Mouse (Mus musculus): ENCODE measurements around the gene Itga9. TPM values are rescaled to one million over a fixed set of nuclear protein-coding genes. Genes with fewer than 3 reads are reported as not detected.

Gene Itga9
- polyA plus RNA-seq, 1 experiment = 15.0 TPM

GRCm38 (mm10) chr9:118682154-118682553, 75.7 kb downstream of the Itga9 start:
- Histone ChIP-seq H3K4me1 (ENCODE audit: control insufficient read depth, insufficient read depth, low read length) (no peaks in the 10 kb centered on the region), H3K36me3 (ENCODE audit: control insufficient read depth, insufficient read depth, low read length) (no peaks in the 10 kb centered on the region), H3K27ac (ENCODE audit: insufficient read depth, low read depth, low read length) (no peak overlapping the region), H3K4me3 (ENCODE audit: insufficient read depth, low read depth, low read length) (no peak overlapping the region), H3K27me3 (replicated peaks; ENCODE audit: control insufficient read depth, insufficient read depth, low read length) (no peaks in the 10 kb centered on the region)
- 81% methylated on average over 8 of the region's 8 CpGs for WGBS
- TF ChIP-seq CTCF (conservative IDR thresholded peaks at IDR 0.05; ENCODE audit: insufficient read depth, insufficient read length, low read depth, low read length) (no peak), POLR2A (IDR thresholded peaks at IDR 0.05; ENCODE audit: low read depth, low read length) (no peak)
- no peak for DNase-seq

DNA sequence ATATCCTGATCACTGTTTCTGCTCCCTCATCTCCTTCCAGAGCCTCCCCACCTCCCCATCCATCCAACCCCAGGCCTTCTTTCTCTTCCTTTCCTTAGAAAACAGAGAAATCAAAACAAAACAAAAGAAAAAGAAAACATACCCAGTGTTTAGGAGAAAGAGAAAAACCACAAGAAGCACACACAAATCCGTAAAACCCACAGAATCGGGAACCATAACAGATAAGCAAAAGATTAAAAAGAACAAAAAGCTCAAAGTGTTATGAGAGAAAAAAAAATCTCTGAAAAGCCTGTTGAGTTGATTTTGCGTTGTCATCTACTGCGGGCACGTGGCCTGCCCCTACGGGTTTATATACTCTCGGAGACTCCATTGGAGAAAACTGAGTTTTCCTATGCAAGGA, 77.0 kb downstream of the Itga9 start:
- H3K36me3 ChIP-seq (ENCODE audit: control insufficient read depth, insufficient read depth, low read length) = no peaks in the 10 kb centered on the region
- H3K4me3 ChIP-seq (ENCODE audit: insufficient read depth, low read depth, low read length) = no peak overlapping the region
- WGBS = 92% methylated on average over 7 of the region's 7 CpGs
- no peaks in the 10 kb centered on the region for H3K27me3 ChIP-seq (replicated peaks; ENCODE audit: control insufficient read depth, insufficient read depth, low read length)
- no peak for TF ChIP-seq CTCF (conservative IDR thresholded peaks at IDR 0.05; ENCODE audit: insufficient read depth, insufficient read length, low read depth, low read length)
- TF ChIP-seq POLR2A (IDR thresholded peaks at IDR 0.05; ENCODE audit: low read depth, low read length) = no peak
- no peak overlapping the region for H3K27ac ChIP-seq (ENCODE audit: insufficient read depth, low read depth, low read length)
- DNase-seq = no peak
- no peaks in the 10 kb centered on the region for H3K4me1 ChIP-seq (ENCODE audit: control insufficient read depth, insufficient read depth, low read length)

- no peak overlapping the region for H3K4me3 ChIP-seq (ENCODE audit: insufficient read depth, low read depth, low read length)
- no peaks in the 10 kb centered on the region for H3K36me3 ChIP-seq (ENCODE audit: control insufficient read depth, insufficient read depth, low read length)
- DNase-seq = no peak
- no peaks in the 10 kb centered on the region for H3K27me3 ChIP-seq (replicated peaks; ENCODE audit: control insufficient read depth, insufficient read depth, low read length)
- TF ChIP-seq POLR2A (IDR thresholded peaks at IDR 0.05; ENCODE audit: low read depth, low read length) = no peak
- TF ChIP-seq CTCF (conservative IDR thresholded peaks at IDR 0.05; ENCODE audit: insufficient read depth, insufficient read length, low read depth, low read length) = peak; percentile 35; the same call in 1 of the 2 replicates
- WGBS = 68% methylated on average over 9 of the region's 9 CpGs
- no peaks in the 10 kb centered on the region for H3K4me1 ChIP-seq (ENCODE audit: control insufficient read depth, insufficient read depth, low read length)
- no peak overlapping the region for H3K27ac ChIP-seq (ENCODE audit: insufficient read depth, low read depth, low read length)
Measured at GRCm38 (mm10) chr9:118684343-118684742, 77.9 kb downstream of the Itga9 start.

GRCm38 (mm10) chr9:118686166-118686961, 79.9 kb downstream of the Itga9 start:
- DNase-seq = no peak
- WGBS = 75% methylated on average over 9 of the region's 9 CpGs
- no peaks in the 10 kb centered on the region for H3K4me1 ChIP-seq (ENCODE audit: control insufficient read depth, insufficient read depth, low read length)
- H3K36me3 ChIP-seq (ENCODE audit: control insufficient read depth, insufficient read depth, low read length) = no peaks in the 10 kb centered on the region
- TF ChIP-seq POLR2A (IDR thresholded peaks at IDR 0.05; ENCODE audit: low read depth, low read length) = no peak
- TF ChIP-seq CTCF (conservative IDR thresholded peaks at IDR 0.05; ENCODE audit: insufficient read depth, insufficient read length, low read depth, low read length) = no peak
- no peaks in the 10 kb centered on the region for H3K27me3 ChIP-seq (replicated peaks; ENCODE audit: control insufficient read depth, insufficient read depth, low read length)
- no peak overlapping the region for H3K4me3 ChIP-seq (ENCODE audit: insufficient read depth, low read depth, low read length)
- H3K27ac ChIP-seq (ENCODE audit: insufficient read depth, low read depth, low read length) = no peak overlapping the region

GRCm38 (mm10) chr9:118688248-118688647, 81.8 kb downstream of the Itga9 start:
- Histone ChIP-seq H3K4me3 (ENCODE audit: insufficient read depth, low read depth, low read length) (no peak overlapping the region), H3K36me3 (ENCODE audit: control insufficient read depth, insufficient read depth, low read length) (no peaks in the 10 kb centered on the region), H3K27me3 (replicated peaks; ENCODE audit: control insufficient read depth, insufficient read depth, low read length) (no peaks in the 10 kb centered on the region), H3K4me1 (ENCODE audit: control insufficient read depth, insufficient read depth, low read length) (no peaks in the 10 kb centered on the region), H3K27ac (ENCODE audit: insufficient read depth, low read depth, low read length) (no peak overlapping the region)
- DNase-seq = no peak
- TF ChIP-seq CTCF (conservative IDR thresholded peaks at IDR 0.05; ENCODE audit: insufficient read depth, insufficient read length, low read depth, low read length) = no peak
- TF ChIP-seq POLR2A (IDR thresholded peaks at IDR 0.05; ENCODE audit: low read depth, low read length) = no peak
- WGBS = 79% methylated on average over 4 of the region's 4 CpGs

- H3K4me3 ChIP-seq (ENCODE audit: insufficient read depth, low read depth, low read length) = no peak overlapping the region
- no peaks in the 10 kb centered on the region for H3K27me3 ChIP-seq (replicated peaks; ENCODE audit: control insufficient read depth, insufficient read depth, low read length)
- 48% methylated on average over 14 of the region's 14 CpGs for WGBS
- TF ChIP-seq POLR2A (IDR thresholded peaks at IDR 0.05; ENCODE audit: low read depth, low read length) (no peak), CTCF (conservative IDR thresholded peaks at IDR 0.05; ENCODE audit: insufficient read depth, insufficient read length, low read depth, low read length) (no peak)
- peak; percentile 47 for DNase-seq
- no peaks in the 10 kb centered on the region for H3K4me1 ChIP-seq (ENCODE audit: control insufficient read depth, insufficient read depth, low read length)
- H3K27ac ChIP-seq (ENCODE audit: insufficient read depth, low read depth, low read length) = no peak overlapping the region
- H3K36me3 ChIP-seq (ENCODE audit: control insufficient read depth, insufficient read depth, low read length) = no peaks in the 10 kb centered on the region
Measured at GRCm38 (mm10) chr9:118688921-118689451, 82.5 kb downstream of the Itga9 start.

GRCm38 (mm10) chr9:118693256-118693655, 86.8 kb downstream of the Itga9 start:
- TF ChIP-seq POLR2A (IDR thresholded peaks at IDR 0.05; ENCODE audit: low read depth, low read length) (no peak), CTCF (conservative IDR thresholded peaks at IDR 0.05; ENCODE audit: insufficient read depth, insufficient read length, low read depth, low read length) (no peak)
- Histone ChIP-seq H3K36me3 (ENCODE audit: control insufficient read depth, insufficient read depth, low read length) (no peaks in the 10 kb centered on the region), H3K4me1 (ENCODE audit: control insufficient read depth, insufficient read depth, low read length) (no peaks in the 10 kb centered on the region), H3K27me3 (replicated peaks; ENCODE audit: control insufficient read depth, insufficient read depth, low read length) (no peaks in the 10 kb centered on the region), H3K27ac (ENCODE audit: insufficient read depth, low read depth, low read length) (no peak overlapping the region), H3K4me3 (ENCODE audit: insufficient read depth, low read depth, low read length) (no peak overlapping the region)
- peak; percentile 12 for DNase-seq
- 51% methylated on average over 11 of the region's 11 CpGs for WGBS
